Mouse (Mus musculus): ENCODE results near the gene Krt81. TPM values are rescaled to one million over a fixed set of nuclear protein-coding genes. Genes with fewer than 3 reads are reported as not detected.
A peak's percentile ranks its signal among the peaks of the same experiment; 100 is the strongest.

The Krt81 gene
- polyA plus RNA-seq, 1 experiment, result not detected

DNA sequence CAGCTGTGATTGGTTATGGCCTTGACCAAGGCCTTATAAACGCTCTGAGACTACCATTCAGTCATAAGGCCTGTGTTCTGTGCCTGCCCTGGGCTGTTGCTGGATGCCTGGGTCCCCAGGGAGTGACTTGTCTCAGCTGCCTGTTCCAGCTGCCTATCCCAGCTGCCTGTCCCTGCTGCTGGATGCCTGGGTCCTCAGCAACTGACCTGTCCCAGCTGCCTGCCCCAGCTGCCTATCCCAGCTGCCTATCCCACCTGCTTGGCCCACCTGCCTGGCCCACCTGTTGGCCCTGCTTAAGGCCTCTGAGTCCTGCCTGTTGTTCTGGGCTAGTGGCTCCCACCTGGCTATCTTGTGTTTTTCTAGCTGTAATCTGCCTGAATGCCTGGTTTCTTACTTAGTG, 30.7 kb upstream of the Krt81 start:
- TF ChIP-seq FOSL1 (IDR thresholded peaks at IDR 0.05; ENCODE audit: insufficient read depth, low read length, poor library complexity, severe bottlenecking) (no peak), CEBPB (IDR thresholded peaks at IDR 0.05; ENCODE audit: low read depth) (no peak), MYOD1 (IDR thresholded peaks at IDR 0.05; ENCODE audit: control insufficient read depth, insufficient read length, low read depth) (no peak), MAX (IDR thresholded peaks at IDR 0.05) (no peak), MYOG (IDR thresholded peaks at IDR 0.05; ENCODE audit: control insufficient read depth, extremely low read depth, insufficient read length) (no peak), CTCF (IDR thresholded peaks at IDR 0.05; ENCODE audit: control insufficient read depth, insufficient read depth, insufficient read length) (no peak), USF1 (IDR thresholded peaks at IDR 0.05; ENCODE audit: low read depth) (no peak)
- H3K27me3 ChIP-seq (ENCODE audit: control insufficient read depth, insufficient read depth, insufficient read length), result peaks cover 48% of the 10 kb centered on the region
- H3K79me3 ChIP-seq (ENCODE audit: low read depth), result no peaks in the 10 kb centered on the region
- H3K4me3 ChIP-seq (ENCODE audit: insufficient read depth, poor library complexity, severe bottlenecking), result no peak overlapping the region
- H3K36me3 ChIP-seq (ENCODE audit: control insufficient read depth, insufficient read depth), result no peaks in the 10 kb centered on the region
- no peak overlapping the region for H3ac ChIP-seq (ENCODE audit: control insufficient read depth, insufficient read length, low read depth)
- H3K79me2 ChIP-seq (ENCODE audit: control insufficient read depth, insufficient read depth), result no peaks in the 10 kb centered on the region

DNA sequence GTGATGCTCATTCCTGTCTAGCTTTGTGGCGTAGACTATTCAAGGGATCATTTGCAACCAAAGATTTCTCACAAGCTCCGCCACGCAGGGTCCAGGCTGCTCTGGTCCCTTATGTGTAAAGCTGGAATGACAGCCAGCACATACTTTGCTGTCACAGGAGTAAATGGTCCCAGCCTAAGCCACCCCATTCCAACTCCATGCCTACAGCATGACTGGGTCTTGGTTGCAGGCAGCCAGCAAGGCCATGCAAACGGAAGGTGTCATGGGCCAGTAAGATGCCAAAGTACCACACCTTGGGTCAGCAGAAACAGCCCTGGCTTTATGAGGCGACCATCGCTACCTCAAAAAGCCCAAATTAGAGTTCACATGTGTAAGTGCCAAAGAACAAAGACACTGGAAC, 30.2 kb upstream of the Krt81 start:
- Histone ChIP-seq H3K36me3 (ENCODE audit: control insufficient read depth, insufficient read depth) (no peaks in the 10 kb centered on the region), H3K27me3 (ENCODE audit: control insufficient read depth, insufficient read depth, insufficient read length) (peaks cover 53% of the 10 kb centered on the region), H3K79me3 (ENCODE audit: low read depth) (no peaks in the 10 kb centered on the region), H3K4me3 (ENCODE audit: insufficient read depth, poor library complexity, severe bottlenecking) (no peak overlapping the region), H3ac (ENCODE audit: control insufficient read depth, insufficient read length, low read depth) (no peak overlapping the region), H3K79me2 (ENCODE audit: control insufficient read depth, insufficient read depth) (no peaks in the 10 kb centered on the region)
- TF ChIP-seq MAX (IDR thresholded peaks at IDR 0.05), result no peak
- TF ChIP-seq USF1 (IDR thresholded peaks at IDR 0.05; ENCODE audit: low read depth), result no peak
- TF ChIP-seq MYOD1 (IDR thresholded peaks at IDR 0.05; ENCODE audit: control insufficient read depth, insufficient read length, low read depth), result no peak
- no peak for TF ChIP-seq MYOG (IDR thresholded peaks at IDR 0.05; ENCODE audit: control insufficient read depth, extremely low read depth, insufficient read length)
- no peak for TF ChIP-seq CEBPB (IDR thresholded peaks at IDR 0.05; ENCODE audit: low read depth)
- no peak for TF ChIP-seq FOSL1 (IDR thresholded peaks at IDR 0.05; ENCODE audit: insufficient read depth, low read length, poor library complexity, severe bottlenecking)
- TF ChIP-seq CTCF (IDR thresholded peaks at IDR 0.05; ENCODE audit: control insufficient read depth, insufficient read depth, insufficient read length), result no peak

DNA sequence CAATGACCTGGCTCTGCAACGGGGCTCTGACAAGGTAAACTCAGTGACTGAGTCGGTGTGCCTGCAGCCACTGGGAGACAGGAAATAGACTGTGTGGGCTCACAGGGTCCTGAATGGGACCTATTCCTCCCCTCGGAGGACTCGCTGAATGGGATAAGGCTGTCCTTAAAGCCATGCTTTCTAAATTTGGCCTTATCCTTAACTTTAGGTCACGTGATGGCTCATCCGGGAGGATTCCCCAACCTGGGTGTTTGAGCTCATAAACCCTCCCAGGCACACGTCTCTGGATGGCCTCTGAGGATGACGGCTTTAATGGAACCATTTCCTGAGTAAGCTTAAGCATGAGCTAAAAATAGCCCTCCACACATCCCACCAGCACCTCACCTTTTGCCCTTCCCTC, 29.2 kb upstream of the Krt81 start:
- Histone ChIP-seq H3K79me2 (ENCODE audit: control insufficient read depth, insufficient read depth) (no peaks in the 10 kb centered on the region), H3K79me3 (ENCODE audit: low read depth) (no peaks in the 10 kb centered on the region), H3K36me3 (ENCODE audit: control insufficient read depth, insufficient read depth) (no peaks in the 10 kb centered on the region), H3ac (ENCODE audit: control insufficient read depth, insufficient read length, low read depth) (no peak overlapping the region), H3K27me3 (ENCODE audit: control insufficient read depth, insufficient read depth, insufficient read length) (peaks cover 63% of the 10 kb centered on the region), H3K4me3 (ENCODE audit: insufficient read depth, poor library complexity, severe bottlenecking) (no peak overlapping the region)
- TF ChIP-seq USF1 (IDR thresholded peaks at IDR 0.05; ENCODE audit: low read depth), result peak; percentile 80
- no peak for TF ChIP-seq MYOG (IDR thresholded peaks at IDR 0.05; ENCODE audit: control insufficient read depth, extremely low read depth, insufficient read length)

DNA sequence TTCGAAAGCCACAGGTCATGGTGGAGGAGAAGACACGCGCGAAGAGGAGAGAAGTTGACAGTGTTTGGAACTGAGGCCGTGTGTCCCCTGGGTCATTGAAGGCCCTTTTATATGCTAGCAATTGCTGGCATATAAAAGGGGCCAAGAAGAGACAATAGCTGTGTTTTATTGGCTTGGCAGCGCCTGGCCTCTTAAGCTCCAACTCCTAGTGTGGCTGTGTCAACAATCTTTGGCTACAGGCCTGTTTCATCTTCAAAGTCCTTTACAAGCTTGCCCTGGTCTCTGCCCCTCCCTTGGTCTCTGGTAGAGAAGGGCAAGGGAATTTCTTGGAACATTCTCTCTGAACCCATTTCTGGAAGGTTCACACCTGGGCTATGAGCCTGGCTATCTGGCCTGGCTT, 27.9 kb upstream of the Krt81 start, which contains the start of gene Krt83:
Gene Krt83 (minus strand): TSS at position 82 of the 400 bp plus-strand sequence.
- no peak for TF ChIP-seq MAX (IDR thresholded peaks at IDR 0.05)
- TF ChIP-seq CTCF (IDR thresholded peaks at IDR 0.05; ENCODE audit: control insufficient read depth, insufficient read depth, insufficient read length), result no peak
- no peak for TF ChIP-seq CEBPB (IDR thresholded peaks at IDR 0.05; ENCODE audit: low read depth)
- no peak within 1 kb of the TSS for H3ac ChIP-seq (ENCODE audit: control insufficient read depth, insufficient read length, low read depth)
- H3K79me2 ChIP-seq (ENCODE audit: control insufficient read depth, insufficient read depth), result no peaks in the 10 kb centered on the region
- H3K27me3 ChIP-seq (ENCODE audit: control insufficient read depth, insufficient read depth, insufficient read length), result peaks cover 71% of the 10 kb centered on the region
- no peaks in the 10 kb centered on the region for H3K79me3 ChIP-seq (ENCODE audit: low read depth)
- no peaks in the 10 kb centered on the region for H3K36me3 ChIP-seq (ENCODE audit: control insufficient read depth, insufficient read depth)
- no peak within 1 kb of the TSS for H3K4me3 ChIP-seq (ENCODE audit: insufficient read depth, poor library complexity, severe bottlenecking)

DNA sequence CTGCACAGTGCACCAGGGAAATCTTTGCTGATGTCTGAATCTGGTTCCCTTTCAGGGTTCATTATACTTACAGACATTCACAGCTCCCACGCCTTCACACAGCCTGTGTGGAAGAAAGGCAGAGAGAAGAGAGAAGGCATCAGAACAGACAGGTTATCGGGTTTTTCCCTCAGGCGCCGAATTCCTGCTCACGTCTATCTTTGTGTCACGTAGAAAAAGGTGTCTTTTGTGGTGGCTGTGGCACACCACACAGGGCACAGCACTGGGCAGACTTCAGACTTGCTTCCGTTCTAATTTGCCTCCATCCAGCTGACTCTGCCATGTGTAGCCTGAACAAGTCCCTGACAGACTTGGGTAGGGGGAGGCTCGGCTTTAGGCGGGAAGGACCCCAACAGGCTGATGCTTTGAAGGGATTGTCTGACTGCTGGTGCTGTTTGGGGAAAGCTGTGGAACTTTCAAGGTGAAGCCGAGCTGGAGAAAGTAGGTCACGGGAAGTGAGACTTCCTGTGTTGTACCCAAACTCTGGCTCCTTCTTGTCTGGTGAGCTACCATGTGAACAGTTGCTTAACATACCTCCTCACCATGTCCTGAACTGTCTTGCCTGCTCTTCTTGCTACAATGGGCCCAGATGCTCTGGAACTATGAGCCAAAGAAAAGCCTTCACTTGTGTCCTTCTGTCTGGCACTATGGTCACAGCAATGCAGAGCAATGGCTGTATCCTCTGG, 22.5 kb upstream of the Krt81 start:
- Histone ChIP-seq H3K79me3 (ENCODE audit: low read depth) (no peaks in the 10 kb centered on the region), H3K27me3 (ENCODE audit: control insufficient read depth, insufficient read depth, insufficient read length) (peaks cover 91% of the 10 kb centered on the region), H3K36me3 (ENCODE audit: control insufficient read depth, insufficient read depth) (no peaks in the 10 kb centered on the region), H3K79me2 (ENCODE audit: control insufficient read depth, insufficient read depth) (no peaks in the 10 kb centered on the region), H3K4me3 (ENCODE audit: insufficient read depth, poor library complexity, severe bottlenecking) (no peak overlapping the region), H3ac (ENCODE audit: control insufficient read depth, insufficient read length, low read depth) (no peak overlapping the region)
- TF ChIP-seq MYOD1 (IDR thresholded peaks at IDR 0.05; ENCODE audit: control insufficient read depth, insufficient read length, low read depth) (no peak), MYOG (IDR thresholded peaks at IDR 0.05; ENCODE audit: control insufficient read depth, extremely low read depth, insufficient read length) (no peak)

DNA sequence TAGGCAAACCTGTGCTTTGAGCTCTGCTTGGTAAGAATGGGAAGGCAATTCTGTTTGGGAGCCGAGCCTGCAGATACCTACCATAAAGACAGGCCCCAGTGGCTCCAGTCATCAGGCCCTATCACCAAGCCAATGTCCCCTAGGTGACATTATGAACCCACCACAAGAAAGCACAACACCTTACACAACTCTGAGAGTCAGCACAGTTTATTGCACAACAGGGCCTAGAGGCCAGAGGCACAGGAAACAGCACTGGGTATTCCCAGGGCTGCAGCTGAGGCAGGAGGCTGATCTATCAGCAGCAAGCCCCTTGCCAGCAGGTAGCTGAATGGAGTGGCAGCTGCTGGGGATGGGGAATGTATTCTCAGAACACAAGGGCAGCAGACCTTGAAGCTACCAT, 21.4 kb upstream of the Krt81 start:
- peaks cover 91% of the 10 kb centered on the region for H3K27me3 ChIP-seq (ENCODE audit: control insufficient read depth, insufficient read depth, insufficient read length)
- no peak overlapping the region for H3K4me3 ChIP-seq (ENCODE audit: insufficient read depth, poor library complexity, severe bottlenecking)
- H3K36me3 ChIP-seq (ENCODE audit: control insufficient read depth, insufficient read depth), result no peaks in the 10 kb centered on the region
- TF ChIP-seq USF1 (IDR thresholded peaks at IDR 0.05; ENCODE audit: low read depth) (no peak), FOSL1 (IDR thresholded peaks at IDR 0.05; ENCODE audit: insufficient read depth, low read length, poor library complexity, severe bottlenecking) (no peak), CEBPB (IDR thresholded peaks at IDR 0.05; ENCODE audit: low read depth) (peak; percentile 51)
- H3ac ChIP-seq (ENCODE audit: control insufficient read depth, insufficient read length, low read depth), result no peak overlapping the region
- no peaks in the 10 kb centered on the region for H3K79me3 ChIP-seq (ENCODE audit: low read depth)
- H3K79me2 ChIP-seq (ENCODE audit: control insufficient read depth, insufficient read depth), result no peaks in the 10 kb centered on the region
